ENCODE assay signal across 8 mouse cellular contexts in genomic region chr7:118777598-118778394, GRCm38 (mm10). TPM values are rescaled to one million over a fixed set of nuclear protein-coding genes. Genes with fewer than 3 reads are reported as not detected.
DNase-seq lines count a peak whose midpoint lies in the region; ATAC-seq lines count a peak whose summit lies in the region.
"Had no signal": no experiment of that assay in that cellular context is flagged by ENCODE, and none has a peak within 500 bp of the region (broad histone marks: within the 10 kb centered on the region; RNA-seq: fewer than 3 reads in every experiment).

No protein-coding gene starts in this region.

- H3K9me3 ChIP-seq in forebrain, embryonic 14.5 days (replicated peaks; ENCODE audit: control insufficient read depth, low read length), result no peaks in the 10 kb centered on the region
- H3K9me3 ChIP-seq: midbrain, embryonic 12.5 days had no signal

- no peak overlapping the region for H3K4me3 ChIP-seq in forebrain, embryonic 14.5 days (ENCODE audit: low read depth, low read length)
- H3K4me3 ChIP-seq: midbrain, embryonic 12.5 days had no signal

- intact Hi-C loops in left cerebral cortex, postnatal 4 days (cut with DNase I), result no loop called here

- WGBS in forebrain, embryonic 14.5 days, result 76% methylated on average over 10 of the region's 10 CpGs

- H3K4me2 ChIP-seq in forebrain, embryonic 14.5 days (ENCODE audit: low read length), result no peak overlapping the region
- H3K4me2 ChIP-seq: midbrain, embryonic 12.5 days had no signal

- H3K27ac ChIP-seq in forebrain, embryonic 14.5 days (ENCODE audit: low read depth, low read length), result peak overlapping the region; percentile 64; the same call in 1 of the 2 replicates

- H3K4me1 ChIP-seq in forebrain, embryonic 14.5 days (ENCODE audit: control insufficient read depth, insufficient read depth, low read length), result no peaks in the 10 kb centered on the region; the same call in 1 of the 2 replicates
- H3K4me1 ChIP-seq: midbrain, embryonic 12.5 days had no signal

- peaks cover 53% of the 10 kb centered on the region for H3K36me3 ChIP-seq in forebrain, embryonic 14.5 days (ENCODE audit: control insufficient read depth, insufficient read depth, low read length)

- peak; percentile 41 to 45 for DNase-seq in left cerebral cortex, adult 18-20 months (ENCODE audit: low spot score in 2 of 2)
- no peak for DNase-seq in left cerebral cortex, postnatal 4 days
- peak; percentile 24 for DNase-seq in forebrain, embryonic 14.5 days (ENCODE audit: low spot score)
- DNase-seq in layer of hippocampus, adult 9-11 months, result peak; percentile 80
- DNase-seq in right cerebral cortex, postnatal 10 days (ENCODE audit: low spot score in 2 of 2), result peak; percentile 66 to 73
- no peak for DNase-seq in embryo, embryonic 11 days

- H3K9ac ChIP-seq in forebrain, embryonic 14.5 days (ENCODE audit: low read length), result no peak overlapping the region
- H3K9ac ChIP-seq: midbrain, embryonic 12.5 days had no signal

- H3K27me3 ChIP-seq in forebrain, embryonic 14.5 days (replicated peaks; ENCODE audit: control insufficient read depth, insufficient read depth, low read length), result no peaks in the 10 kb centered on the region
- H3K27me3 ChIP-seq: midbrain, embryonic 12.5 days had no signal

- ATAC-seq in forebrain, embryonic 14.5 days, result no peak
- no peak for ATAC-seq in erythroblast, adult 5-6 weeks (replicated peaks; ENCODE audit: low FRiP score, poor library complexity, severe bottlenecking)

RNA-seq across cellular contexts. Expression of gene Vps35l, which starts 37.8 kb away (rescaled TPM):
- 10 to 100 TPM; 50.4 to 61.4 TPM for total RNA-seq in left cerebral cortex, adult 18-20 months (2021)
- 10 to 100 TPM; 84.4 to 85.7 TPM for total RNA-seq in left cerebral cortex, postnatal 4 days (2021)
- polyA plus RNA-seq in forebrain, embryonic 14.5 days (2014; fragmentation: Nextera tagmentation; extraction: Ambion mirVana), result 91.0 and 95.1 TPM in 2 replicates
- total RNA-seq in erythroblast, adult 5-6 weeks (2015; ENCODE audit: low replicate concordance), result 18.1 and 21.1 TPM in 2 replicates
- total RNA-seq in erythroblast, adult 5-6 weeks (2017; ENCODE audit: low replicate concordance), result 28.6 and 32.9 TPM in 2 replicates

Comparison
In these comparisons a context has a peak if more than half of its experiments do, and no peak if none do; other contexts are left out.
1. DNase-seq: peak in left cerebral cortex, adult 18-20 months (2 of 2), forebrain, embryonic 14.5 days (single experiment), layer of hippocampus, adult 9-11 months (single experiment) and right cerebral cortex, postnatal 10 days (2 of 2); none in left cerebral cortex, postnatal 4 days (single experiment) and embryo, embryonic 11 days (single experiment).